Mouse (Mus musculus) right cerebral cortex, postnatal 10 days (tissue): ENCODE measurements at regions not wholly inside any gene's neighbourhood (a gene's known extent, or its start where the extent isn't known, plus 50 kb on each side); places are given as distances from the start of the nearest gene placed in this dataset.
"Not testable (repeated sequence)": the region's sequence is repeated elsewhere in the genome, so short reads cannot be mapped to it uniquely, and the experiment has no call there.

Source experiments
- DNase-seq, 2 experiments: peaks; one replicate each; pipeline ENCODE4 v3.0.0; 2021; ENCODE audit warnings: low spot score in 2 of 2

DNA sequence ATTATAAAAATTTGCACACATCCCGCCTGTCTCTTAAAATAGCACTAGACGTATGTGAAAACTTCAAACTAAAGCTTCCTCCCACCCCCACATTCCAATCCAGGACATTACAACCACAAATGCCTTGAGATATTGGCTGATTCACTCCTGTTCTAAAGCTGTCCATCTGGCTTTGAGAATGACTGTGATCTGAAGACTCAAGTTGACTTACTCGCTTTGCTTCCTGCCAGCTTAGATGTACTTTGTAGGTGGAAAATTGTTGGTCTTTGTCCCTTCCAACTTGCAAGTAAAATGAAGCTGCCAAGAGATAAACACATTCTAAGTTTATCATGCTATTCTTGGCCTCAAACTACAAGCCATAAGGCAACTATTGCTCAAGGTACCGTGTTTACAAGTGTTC lies 779.7 kb downstream of the Cetn3 start:
- DNase-seq: peak in 1 of 2 experiments; percentile 44

- no peak for DNase-seq
These were observed 788.0 kb downstream of the Cetn3 start for GRCm38 (mm10) chr13:82570925-82571324.

GRCm38 (mm10) chr13:82577937-82578336 lies 795.1 kb downstream of the Cetn3 start:
- no peak for DNase-seq

GRCm38 (mm10) chr13:82586335-82586734 lies 803.5 kb downstream of the Cetn3 start:
- no peak for DNase-seq

DNA sequence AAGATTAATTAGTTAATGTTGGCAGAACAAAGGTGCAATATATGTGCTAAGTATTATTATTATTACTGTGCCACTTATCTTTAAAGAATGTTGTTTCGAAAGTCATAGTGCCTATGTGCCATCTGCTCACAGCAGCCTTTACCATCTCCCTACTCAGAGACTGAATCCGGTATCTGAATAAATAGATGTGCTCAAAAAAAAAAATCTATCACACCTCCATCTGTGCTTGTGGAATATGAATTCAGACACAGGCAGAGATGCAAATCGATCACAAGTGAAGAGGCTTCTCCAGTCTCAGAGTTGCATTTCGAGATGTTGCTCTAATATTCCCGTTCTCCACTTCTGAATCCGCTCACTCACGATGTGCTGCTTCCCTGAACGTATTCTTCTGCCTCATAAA lies 811.0 kb downstream of the Cetn3 start:
- DNase-seq: peak in 1 of 2 experiments; percentile 41

- DNase-seq: no peak
These were observed 812.7 kb downstream of the Cetn3 start for GRCm38 (mm10) chr13:82595566-82595965.

DNA sequence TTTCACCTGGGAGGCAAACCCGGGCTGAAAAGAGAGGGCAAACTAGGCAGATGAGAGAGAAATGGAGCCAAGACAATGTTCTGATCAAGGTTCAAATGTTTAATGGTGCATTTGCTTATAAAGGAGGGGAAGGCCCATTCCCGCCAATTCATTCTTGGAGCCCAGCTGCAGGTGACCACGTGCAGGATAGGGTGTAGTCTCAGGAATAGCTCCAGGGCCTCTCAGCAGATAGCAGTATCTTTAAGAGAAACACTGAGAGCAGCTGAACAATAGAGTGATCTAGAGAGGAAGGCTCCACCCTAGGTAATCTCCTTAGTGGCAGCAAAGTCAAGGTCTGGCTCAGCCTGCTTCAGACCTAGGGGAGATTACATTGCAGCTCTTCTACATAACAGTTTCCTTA lies 823.0 kb downstream of the Cetn3 start:
- not testable (repeated sequence) for DNase-seq

- DNase-seq: no peak
These were observed 836.3 kb downstream of the Cetn3 start for GRCm38 (mm10) chr13:82619005-82619653.

DNA sequence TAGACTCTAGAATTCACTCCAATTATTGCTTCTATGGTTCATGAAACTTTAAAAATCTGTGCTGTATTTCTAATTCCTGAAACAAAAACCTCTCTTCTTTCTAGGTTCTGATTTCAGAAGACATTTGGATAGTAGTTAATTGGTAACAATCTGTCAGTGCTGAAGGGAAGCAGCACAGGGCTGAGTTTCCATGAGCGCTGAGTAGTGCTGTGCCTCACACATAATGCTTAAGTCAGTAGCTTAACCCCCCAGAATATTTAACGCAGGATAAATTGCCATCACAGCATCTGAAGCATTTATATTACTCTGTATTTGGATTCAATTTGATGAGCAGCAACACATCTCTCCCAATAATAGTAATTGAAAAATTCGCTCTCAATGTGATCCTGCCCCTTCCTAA lies 837.2 kb downstream of the Cetn3 start:
- DNase-seq: no peak

DNA sequence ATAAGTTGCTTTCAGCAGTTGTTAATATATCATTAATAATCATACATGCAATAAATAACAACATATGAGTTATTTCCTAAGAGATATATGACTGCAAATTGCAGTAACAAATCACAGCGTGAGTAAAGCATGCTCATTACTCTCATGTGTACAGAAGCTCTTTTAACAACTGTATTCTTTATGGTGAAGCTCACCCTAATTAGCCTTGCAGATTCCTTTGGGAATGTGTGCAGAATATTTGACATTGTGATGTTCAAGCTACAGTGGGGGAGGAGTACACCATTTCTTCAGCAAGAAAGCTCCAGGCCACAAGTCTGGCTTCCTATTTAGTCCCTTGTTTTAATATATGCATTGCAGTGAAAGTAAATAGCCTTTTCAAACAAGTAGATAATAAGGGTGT lies 837.9 kb downstream of the Cetn3 start:
- DNase-seq: no peak

GRCm38 (mm10) chr13:82628727-82629126 lies 845.9 kb downstream of the Cetn3 start:
- not testable (repeated sequence) for DNase-seq
